Mouse (Mus musculus) embryonic facial prominence, embryonic 14.5 days (tissue): ENCODE measurements at regions not wholly inside any gene's neighbourhood (a gene's known extent, or its start where the extent isn't known, plus 50 kb on each side); places are given as distances from the start of the nearest gene placed in this dataset.
A peak's percentile ranks its signal among the peaks of the same experiment; 100 is the strongest.

Experiments used
- ATAC-seq: fragments of 200-750 bp; cut with Nextera tagmentation; 2 replicates; pipeline ENCODE4 v1.8.0; 2017; ENCODE audit warnings: low read depth, moderate number of reproducible peaks, moderate TSS enrichment
- DNase-seq: peaks from one replicate; pipeline ENCODE4 v3.0.0-alpha.2; 2015; ENCODE audit warnings: low spot score
- H3K27ac ChIP-seq: fragments of 300-500 bp; sonication (generic); replicated peaks from 2 replicates; pipeline ENCODE4 v1.5.1; 2014; ENCODE audit warnings: low read depth, mild to moderate bottlenecking, low read length, moderate library complexity
- H3K27me3 ChIP-seq: fragments of 300-500 bp; sonication (generic); replicated peaks from 2 replicates; pipeline ENCODE4 v1.6.1; 2014; ENCODE audit warnings: low read length; ENCODE audit not compliant: control insufficient read depth, insufficient read depth
- H3K36me3 ChIP-seq: fragments of 300-500 bp; sonication (generic); 2 replicates; pipeline ENCODE4 v1.6.1; 2014; ENCODE audit warnings: low read length, mixed read lengths; ENCODE audit not compliant: control insufficient read depth, insufficient read depth
- H3K4me1 ChIP-seq: fragments of 300-500 bp; sonication (generic); 2 replicates; pipeline ENCODE4 v1.6.1; 2014; ENCODE audit warnings: antibody characterized with exemption, low read length; ENCODE audit not compliant: control insufficient read depth, insufficient read depth
- H3K4me2 ChIP-seq: fragments of 300-500 bp; sonication (generic); 2 replicates; pipeline ENCODE4 v1.6.1; 2014; ENCODE audit warnings: low read depth, mild to moderate bottlenecking, low read length, moderate library complexity, mixed read lengths
- H3K4me3 ChIP-seq: fragments of 300-500 bp; sonication (generic); 2 replicates; pipeline ENCODE4 v1.5.1; 2014; ENCODE audit warnings: low read depth, mild to moderate bottlenecking, low read length
- H3K9ac ChIP-seq: fragments of 300-500 bp; sonication (generic); 2 replicates; pipeline ENCODE4 v1.6.1; 2014; ENCODE audit warnings: low read depth, mild to moderate bottlenecking, low read length, moderate library complexity, mixed read lengths
- H3K9me3 ChIP-seq: fragments of 300-500 bp; sonication (generic); 2 replicates; pipeline ENCODE4 v1.6.1; 2016; ENCODE audit warnings: low read length; ENCODE audit not compliant: control insufficient read depth
- WGBS: fragments of 180-500 bp; shearing (Covaris S2); extraction: QIAGEN DNeasy Blood & Tissue Kit; methylation state at CpG from one replicate; pipeline ENCODE4 v1.1.7; 2014; 5-methylcytosine and 5-hydroxymethylcytosine counted together

DNA sequence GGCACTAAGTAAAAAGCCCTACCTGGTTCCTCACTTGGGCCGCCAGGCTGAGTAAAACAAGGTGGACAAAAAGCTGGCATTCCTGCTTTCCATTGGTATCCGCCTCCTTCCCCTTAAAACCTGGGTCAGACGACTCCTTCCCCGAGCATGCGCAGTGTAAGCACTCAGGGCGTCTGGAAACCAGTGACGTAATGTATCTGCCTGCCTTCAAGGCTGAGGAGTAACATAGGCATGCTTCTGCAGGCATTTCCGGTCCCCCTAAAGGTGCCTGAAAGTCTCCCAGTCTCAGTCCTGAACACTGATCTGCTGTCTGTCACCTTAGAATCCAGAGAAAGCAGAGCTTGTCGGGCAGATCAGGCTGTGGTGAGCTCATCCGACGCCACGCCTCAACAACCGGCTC, 140.7 kb downstream of the Cd24a start:
- peak; percentile 51 for ATAC-seq

DNA sequence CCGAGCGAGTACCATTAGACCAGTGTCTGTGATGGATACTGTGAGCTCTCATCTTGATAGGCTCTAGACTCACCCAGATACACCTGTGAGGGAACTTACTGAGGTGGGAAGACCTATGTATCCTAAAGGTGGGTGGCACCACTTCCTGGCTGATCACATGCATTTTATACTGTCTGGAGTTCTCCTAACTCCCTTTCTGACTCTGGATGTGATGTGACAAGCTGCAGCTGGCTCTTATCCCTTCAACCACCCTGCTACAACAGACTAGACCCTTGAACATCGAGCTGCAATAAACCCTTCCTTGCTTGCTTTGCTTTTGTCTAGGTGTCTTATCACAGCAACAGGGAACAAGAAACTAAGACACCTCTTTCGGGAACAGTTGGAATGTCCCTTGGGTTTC, 143.3 kb downstream of the Cd24a start:
- ATAC-seq (no peak), DNase-seq (no peak)
- Histone ChIP-seq H3K4me3 (no peak overlapping the region), H3K9ac (no peak overlapping the region), H3K27ac (no peak overlapping the region), H3K27me3 (peaks cover 3% of the 10 kb centered on the region), H3K9me3 (no peaks in the 10 kb centered on the region), H3K36me3 (no peaks in the 10 kb centered on the region), H3K4me2 (no peak overlapping the region), H3K4me1 (peaks cover 19% of the 10 kb centered on the region)
- 74% methylated on average over 4 of the region's 4 CpGs for WGBS

More for the DNA sequence above, 140.7 kb downstream of the Cd24a start:
- 0 out of 2 replicates have a peak overlapping the region, but pooled peaks have one; percentile 8 for H3K27ac ChIP-seq
- WGBS = 42% methylated on average over 13 of the region's 13 CpGs
- peak overlapping the region; percentile 22 for H3K4me2 ChIP-seq
- no peaks in the 10 kb centered on the region for H3K36me3 ChIP-seq
- no peak overlapping the region for H3K4me3 ChIP-seq
- peak; percentile 77 for DNase-seq
- H3K27me3 ChIP-seq = no peaks in the 10 kb centered on the region; the same call in 1 of the 2 replicates
- peaks cover 18% of the 10 kb centered on the region for H3K4me1 ChIP-seq
- no peaks in the 10 kb centered on the region for H3K9me3 ChIP-seq
- H3K9ac ChIP-seq = no peak overlapping the region

DNA sequence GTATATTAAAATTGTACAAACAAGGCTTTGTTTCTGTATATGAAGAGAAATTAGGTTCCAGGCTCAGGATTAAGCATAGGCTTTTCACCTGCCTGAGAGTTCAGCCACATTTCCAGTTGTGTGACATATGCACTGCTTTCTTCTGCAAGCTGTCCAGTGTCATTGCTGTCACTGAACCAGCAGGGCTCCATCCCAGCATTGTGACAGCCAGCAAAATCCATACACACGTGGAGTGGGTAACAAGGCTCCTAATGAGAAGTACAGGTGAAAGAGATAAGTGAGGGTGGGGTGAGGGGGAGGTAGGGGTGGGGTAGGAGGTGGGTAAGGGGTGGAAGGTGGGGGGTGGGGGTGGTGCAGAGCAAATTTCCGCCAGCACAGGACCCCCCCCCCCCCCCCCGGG, 144.1 kb downstream of the Cd24a start:
- Histone ChIP-seq H3K27me3 (peaks cover 3% of the 10 kb centered on the region), H3K4me1 (peaks cover 19% of the 10 kb centered on the region), H3K4me2 (peak overlapping the region; percentile 77), H3K9ac (peak overlapping the region; percentile 34; the same call in 1 of the 2 replicates), H3K27ac (peak overlapping the region; percentile 65), H3K4me3 (no peak overlapping the region), H3K36me3 (no peaks in the 10 kb centered on the region), H3K9me3 (no peaks in the 10 kb centered on the region)
- DNase-seq (no peak), ATAC-seq (no peak)
- 2% methylated on average over 3 of the region's 3 CpGs for WGBS

DNA sequence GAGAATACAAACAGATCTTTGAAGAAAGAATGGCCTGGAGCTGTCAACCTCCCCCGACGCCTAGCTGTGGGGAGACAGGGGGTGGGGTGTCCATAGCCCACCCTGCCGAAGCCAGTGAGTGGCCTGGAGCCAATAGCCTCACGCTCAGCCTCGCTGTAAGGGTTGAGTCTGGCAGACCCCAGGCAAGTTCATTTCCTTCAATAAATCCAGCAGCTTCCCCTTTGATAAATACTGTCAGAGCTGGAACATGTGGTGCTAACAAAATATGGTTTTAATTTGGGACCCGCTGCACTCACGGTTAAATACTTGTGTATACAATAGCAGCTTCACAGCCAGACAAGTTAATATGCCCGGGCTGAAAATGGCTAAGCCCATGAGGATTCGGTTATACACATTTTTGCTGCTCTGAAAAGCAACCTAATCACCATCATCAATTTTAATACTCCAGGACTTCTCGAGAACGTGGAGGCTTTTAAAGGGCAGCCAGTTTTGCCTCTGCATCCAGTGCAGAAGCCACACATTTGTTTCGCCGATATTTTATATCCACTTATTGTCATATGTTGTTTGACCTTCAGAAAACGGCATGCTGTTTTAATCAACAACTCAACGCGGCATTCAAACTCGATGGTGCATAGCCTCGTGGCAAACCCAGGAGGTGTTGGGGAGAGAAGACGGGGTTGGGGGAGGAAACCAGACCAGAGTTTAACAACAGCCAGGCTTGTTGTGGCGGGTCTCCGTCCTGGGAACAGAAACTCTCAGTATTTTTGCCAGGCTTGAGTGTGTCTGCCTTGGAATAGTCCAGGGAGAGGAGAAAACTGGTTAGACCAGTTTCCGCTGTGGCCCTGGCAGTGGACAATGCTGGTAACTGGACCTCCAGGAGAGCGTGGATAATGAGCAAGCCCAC, 144.9 kb downstream of the Cd24a start:
- peak overlapping the region; percentile 74 for H3K27ac ChIP-seq
- no peaks in the 10 kb centered on the region for H3K9me3 ChIP-seq
- H3K4me1 ChIP-seq = peaks cover 19% of the 10 kb centered on the region
- no peaks in the 10 kb centered on the region for H3K36me3 ChIP-seq
- peak overlapping the region; percentile 77 for H3K4me2 ChIP-seq
- 3% methylated on average over 23 of the region's 23 CpGs for WGBS
- DNase-seq (peak; percentile 91), ATAC-seq (peak; percentile 75)
- peaks cover 3% of the 10 kb centered on the region for H3K27me3 ChIP-seq
- H3K4me3 ChIP-seq = peak overlapping the region; percentile 39
- H3K9ac ChIP-seq = peak overlapping the region; percentile 55

DNA sequence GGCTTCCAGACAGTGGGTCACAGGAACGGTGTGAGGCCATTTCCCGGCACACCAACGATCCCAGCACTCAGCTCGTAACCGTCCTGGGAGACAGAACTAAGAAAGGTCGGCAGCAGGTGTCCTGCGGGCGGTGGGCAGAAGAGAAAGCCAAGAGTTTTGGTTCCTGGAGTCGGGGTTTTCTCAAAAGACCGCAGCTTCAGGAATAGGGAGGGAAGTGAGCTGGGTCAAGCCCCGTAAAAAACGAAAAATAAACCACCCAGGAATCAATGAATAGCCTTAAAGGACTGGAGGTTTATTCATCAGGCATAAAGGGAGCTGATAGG, 145.5 kb downstream of the Cd24a start:
- Histone ChIP-seq H3K27ac (peak overlapping the region; percentile 74), H3K4me2 (peak overlapping the region; percentile 77), H3K9ac (peak overlapping the region; percentile 55), H3K27me3 (peaks cover 3% of the 10 kb centered on the region), H3K9me3 (no peaks in the 10 kb centered on the region), H3K4me1 (peaks cover 18% of the 10 kb centered on the region), H3K4me3 (peak overlapping the region; percentile 39), H3K36me3 (no peaks in the 10 kb centered on the region)
- ATAC-seq = no peak
- WGBS = under 1% methylated on average over 12 of the region's 12 CpGs
- no peak for DNase-seq

DNA sequence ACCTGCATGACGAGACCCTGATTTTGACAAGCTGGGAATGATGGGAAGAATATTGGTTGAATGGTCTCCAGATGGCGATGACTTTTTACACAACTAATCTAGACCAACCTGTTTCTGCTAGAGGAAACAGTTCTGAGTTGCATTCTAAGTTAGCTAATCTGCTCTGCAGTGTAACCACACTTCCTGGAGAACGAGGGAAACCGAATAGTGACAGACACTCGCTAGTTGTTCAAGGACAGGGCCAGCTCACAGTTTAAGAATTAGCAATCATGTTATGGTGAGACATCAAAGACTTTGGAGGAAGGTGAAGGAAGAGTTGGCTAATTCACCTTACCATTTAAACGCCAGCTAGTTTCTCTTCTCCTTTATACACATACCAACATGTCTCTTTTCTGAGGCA, 149.7 kb downstream of the Cd24a start:
- no peak overlapping the region for H3K27ac ChIP-seq
- no peaks in the 10 kb centered on the region for H3K36me3 ChIP-seq
- H3K4me3 ChIP-seq = no peak overlapping the region
- H3K9ac ChIP-seq = no peak overlapping the region
- no peak for ATAC-seq
- H3K27me3 ChIP-seq = peaks cover 3% of the 10 kb centered on the region; the same call in 1 of the 2 replicates
- H3K4me2 ChIP-seq = no peak overlapping the region
- WGBS = 55% methylated on average over 6 of the region's 6 CpGs
- H3K9me3 ChIP-seq = no peaks in the 10 kb centered on the region
- DNase-seq = no peak
- H3K4me1 ChIP-seq = peaks cover 6% of the 10 kb centered on the region

DNA sequence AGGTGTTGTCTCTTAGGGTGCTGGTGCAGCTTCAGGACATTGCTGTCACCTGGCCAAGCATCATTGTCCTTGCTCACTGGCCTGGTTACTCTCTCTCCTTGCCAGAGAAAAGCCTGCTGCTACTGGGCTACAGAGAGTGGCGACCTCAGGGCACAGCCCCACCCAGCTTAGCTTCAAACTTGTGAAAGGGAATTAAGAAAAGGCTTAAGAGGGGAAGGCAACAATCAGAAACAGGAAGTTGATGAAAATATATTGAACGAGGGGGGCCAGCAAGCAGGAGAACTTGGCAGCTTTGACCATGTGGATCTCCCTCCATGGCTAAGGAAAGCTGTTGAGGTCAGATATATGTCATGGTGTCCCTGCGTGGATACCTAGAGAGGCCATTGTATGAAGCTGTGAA, 151.1 kb downstream of the Cd24a start:
- ATAC-seq (no peak), DNase-seq (no peak)
- H3K4me1 ChIP-seq = peaks cover 3% of the 10 kb centered on the region; the same call in 1 of the 2 replicates
- H3K9me3 ChIP-seq = no peaks in the 10 kb centered on the region
- H3K4me2 ChIP-seq = no peak overlapping the region
- no peak overlapping the region for H3K9ac ChIP-seq
- H3K27me3 ChIP-seq = peaks cover under 1% of the 10 kb centered on the region; the same call in 1 of the 2 replicates
- H3K4me3 ChIP-seq = no peak overlapping the region
- 60% methylated on average over 3 of the region's 3 CpGs for WGBS
- no peaks in the 10 kb centered on the region for H3K36me3 ChIP-seq
- no peak overlapping the region for H3K27ac ChIP-seq

DNA sequence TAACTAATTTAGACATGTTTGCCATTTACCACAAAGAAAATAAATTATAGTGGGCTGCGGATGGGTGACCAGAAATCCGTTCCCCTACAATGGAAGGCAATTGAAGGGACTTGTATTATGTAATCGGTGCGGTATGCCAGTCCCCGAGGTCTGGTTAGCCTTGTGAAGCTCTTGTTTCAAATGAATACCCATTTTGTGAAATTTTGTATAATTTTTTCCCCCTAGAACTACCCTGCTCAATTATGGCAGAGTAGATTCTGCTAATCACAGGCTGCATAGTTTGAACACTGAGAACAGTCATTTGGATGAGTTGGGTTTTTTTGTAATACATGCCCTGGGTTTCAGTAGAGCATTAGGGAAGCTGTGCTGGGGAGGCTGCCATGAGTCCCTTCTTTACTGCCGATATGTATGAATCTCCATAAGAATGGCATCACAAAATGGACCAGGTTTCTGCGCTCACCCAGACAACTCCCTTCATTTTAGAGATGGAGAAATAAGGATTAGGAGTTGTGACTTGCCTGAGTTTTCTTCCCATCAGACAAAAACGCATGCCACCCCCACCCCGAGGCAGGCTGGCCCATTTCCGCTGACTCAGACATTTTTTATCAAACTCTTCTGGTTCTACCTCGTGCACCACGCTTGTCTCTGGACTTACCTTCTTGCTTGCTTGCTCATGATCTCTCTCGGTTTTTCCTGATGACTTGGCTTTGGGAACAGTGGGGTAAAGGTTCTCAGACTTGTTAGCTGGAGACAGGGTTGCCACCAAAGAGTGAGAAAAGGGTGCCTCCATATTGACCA, 155.7 kb downstream of the Cd24a start:
- no peak overlapping the region for H3K4me2 ChIP-seq
- 70% methylated on average over 13 of the region's 13 CpGs for WGBS
- peak; percentile 63 for ATAC-seq
- no peaks in the 10 kb centered on the region for H3K9me3 ChIP-seq
- no peak overlapping the region for H3K4me3 ChIP-seq
- peaks cover 3% of the 10 kb centered on the region; the same call in 1 of the 2 replicates for H3K4me1 ChIP-seq
- no peaks in the 10 kb centered on the region for H3K27me3 ChIP-seq
- H3K36me3 ChIP-seq = no peaks in the 10 kb centered on the region
- H3K9ac ChIP-seq = no peak overlapping the region
- no peak overlapping the region for H3K27ac ChIP-seq
- peak; percentile 72 for DNase-seq
